Mouse (Mus musculus): ENCODE measurements around the gene Ttll12. TPM values are rescaled to one million over a fixed set of nuclear protein-coding genes. Genes with fewer than 3 reads are reported as not detected.

Ttll12 gene
- total RNA-seq (2017) = 8.4 and 19.1 TPM in 2 replicates

GRCm38 (mm10) chr15:83594513-83595363 is at the start of gene Ttll12:
Ttll12 (minus strand) TSS chr15:83595157.
- peak; percentile 80 to 86 for ATAC-seq (replicated peaks in 1 of 2; ENCODE audit: insufficient read depth in 1 of 2, low FRiP score in 2 of 2, low TSS enrichment in 1 of 2, low read depth in 1 of 2, poor library complexity in 2 of 2, severe bottlenecking in 2 of 2)

GRCm38 (mm10) chr15:83642518-83642917 is 47.6 kb upstream of the Ttll12 start:
- no peak for ATAC-seq (replicated peaks in 1 of 2; ENCODE audit: insufficient read depth in 1 of 2, low FRiP score in 2 of 2, low TSS enrichment in 1 of 2, low read depth in 1 of 2, poor library complexity in 2 of 2, severe bottlenecking in 2 of 2)

- ATAC-seq (replicated peaks in 1 of 2; ENCODE audit: insufficient read depth in 1 of 2, low FRiP score in 2 of 2, low TSS enrichment in 1 of 2, low read depth in 1 of 2, poor library complexity in 2 of 2, severe bottlenecking in 2 of 2) = no peak
These were observed 45.3 kb upstream of the Ttll12 start for GRCm38 (mm10) chr15:83640208-83640607.

GRCm38 (mm10) chr15:83639160-83639559 is 44.2 kb upstream of the Ttll12 start:
- no peak for ATAC-seq (replicated peaks in 1 of 2; ENCODE audit: insufficient read depth in 1 of 2, low FRiP score in 2 of 2, low TSS enrichment in 1 of 2, low read depth in 1 of 2, poor library complexity in 2 of 2, severe bottlenecking in 2 of 2)

- no peak for ATAC-seq (replicated peaks in 1 of 2; ENCODE audit: insufficient read depth in 1 of 2, low FRiP score in 2 of 2, low TSS enrichment in 1 of 2, low read depth in 1 of 2, poor library complexity in 2 of 2, severe bottlenecking in 2 of 2)
These were observed 43.4 kb upstream of the Ttll12 start for GRCm38 (mm10) chr15:83638196-83638899.

- no peak for ATAC-seq (replicated peaks in 1 of 2; ENCODE audit: insufficient read depth in 1 of 2, low FRiP score in 2 of 2, low TSS enrichment in 1 of 2, low read depth in 1 of 2, poor library complexity in 2 of 2, severe bottlenecking in 2 of 2)
These were observed 41.8 kb upstream of the Ttll12 start for GRCm38 (mm10) chr15:83636759-83637158.

- ATAC-seq (replicated peaks in 1 of 2; ENCODE audit: insufficient read depth in 1 of 2, low FRiP score in 2 of 2, low TSS enrichment in 1 of 2, low read depth in 1 of 2, poor library complexity in 2 of 2, severe bottlenecking in 2 of 2) = no peak
These were observed 40.3 kb upstream of the Ttll12 start for GRCm38 (mm10) chr15:83635251-83635650.

- no peak for ATAC-seq (replicated peaks in 1 of 2; ENCODE audit: insufficient read depth in 1 of 2, low FRiP score in 2 of 2, low TSS enrichment in 1 of 2, low read depth in 1 of 2, poor library complexity in 2 of 2, severe bottlenecking in 2 of 2)
These were observed 39.1 kb upstream of the Ttll12 start for GRCm38 (mm10) chr15:83634076-83634475.

GRCm38 (mm10) chr15:83631071-83631470 is 36.1 kb upstream of the Ttll12 start:
- no peak for ATAC-seq (replicated peaks in 1 of 2; ENCODE audit: insufficient read depth in 1 of 2, low FRiP score in 2 of 2, low TSS enrichment in 1 of 2, low read depth in 1 of 2, poor library complexity in 2 of 2, severe bottlenecking in 2 of 2)

GRCm38 (mm10) chr15:83629716-83630115 is 34.8 kb upstream of the Ttll12 start:
- no peak for ATAC-seq (replicated peaks in 1 of 2; ENCODE audit: insufficient read depth in 1 of 2, low FRiP score in 2 of 2, low TSS enrichment in 1 of 2, low read depth in 1 of 2, poor library complexity in 2 of 2, severe bottlenecking in 2 of 2)

- ATAC-seq (replicated peaks in 1 of 2; ENCODE audit: insufficient read depth in 1 of 2, low FRiP score in 2 of 2, low TSS enrichment in 1 of 2, low read depth in 1 of 2, poor library complexity in 2 of 2, severe bottlenecking in 2 of 2) = no peak
These were observed 31.2 kb upstream of the Ttll12 start for GRCm38 (mm10) chr15:83626142-83626645.

- no peak for ATAC-seq (replicated peaks in 1 of 2; ENCODE audit: insufficient read depth in 1 of 2, low FRiP score in 2 of 2, low TSS enrichment in 1 of 2, low read depth in 1 of 2, poor library complexity in 2 of 2, severe bottlenecking in 2 of 2)
These were observed 20.3 kb upstream of the Ttll12 start for GRCm38 (mm10) chr15:83615245-83615644.

GRCm38 (mm10) chr15:83607115-83607802 is 12.3 kb upstream of the Ttll12 start:
- peak; percentile 67 to 77 for ATAC-seq (replicated peaks in 1 of 2; ENCODE audit: insufficient read depth in 1 of 2, low FRiP score in 2 of 2, low TSS enrichment in 1 of 2, low read depth in 1 of 2, poor library complexity in 2 of 2, severe bottlenecking in 2 of 2)

GRCm38 (mm10) chr15:83606700-83607099 is 11.7 kb upstream of the Ttll12 start:
- ATAC-seq (replicated peaks in 1 of 2; ENCODE audit: insufficient read depth in 1 of 2, low FRiP score in 2 of 2, low TSS enrichment in 1 of 2, low read depth in 1 of 2, poor library complexity in 2 of 2, severe bottlenecking in 2 of 2) = no peak

GRCm38 (mm10) chr15:83606216-83606615 is 11.3 kb upstream of the Ttll12 start:
- no peak for ATAC-seq (replicated peaks in 1 of 2; ENCODE audit: insufficient read depth in 1 of 2, low FRiP score in 2 of 2, low TSS enrichment in 1 of 2, low read depth in 1 of 2, poor library complexity in 2 of 2, severe bottlenecking in 2 of 2)

- ATAC-seq (replicated peaks in 1 of 2; ENCODE audit: insufficient read depth in 1 of 2, low FRiP score in 2 of 2, low TSS enrichment in 1 of 2, low read depth in 1 of 2, poor library complexity in 2 of 2, severe bottlenecking in 2 of 2) = no peak
These were observed 8.5 kb upstream of the Ttll12 start for GRCm38 (mm10) chr15:83603426-83603825.

GRCm38 (mm10) chr15:83603046-83603396 is 8.1 kb upstream of the Ttll12 start:
- ATAC-seq (replicated peaks in 1 of 2; ENCODE audit: insufficient read depth in 1 of 2, low FRiP score in 2 of 2, low TSS enrichment in 1 of 2, low read depth in 1 of 2, poor library complexity in 2 of 2, severe bottlenecking in 2 of 2) = 0 out of 4 replicates have a peak, but pooled peaks of 1 of the 2 experiments have one; percentile 1
